Mouse (Mus musculus): ENCODE measurements around the gene Lrrc56.
A peak's percentile ranks its signal among the peaks of the same experiment; 100 is the strongest.
"Not testable (repeated sequence)": the region's sequence is repeated elsewhere in the genome, so short reads cannot be mapped to it uniquely, and the experiment has no call there.

The Lrrc56 gene

GRCm38 (mm10) chr7:141218141-141218540 lies 24.2 kb downstream of the Lrrc56 start:
- DNase-seq: no peak

GRCm38 (mm10) chr7:141218557-141219133 lies 24.7 kb downstream of the Lrrc56 start:
- no peak for DNase-seq

- DNase-seq: no peak
Measured at GRCm38 (mm10) chr7:141219558-141220099, 25.7 kb downstream of the Lrrc56 start.

DNA sequence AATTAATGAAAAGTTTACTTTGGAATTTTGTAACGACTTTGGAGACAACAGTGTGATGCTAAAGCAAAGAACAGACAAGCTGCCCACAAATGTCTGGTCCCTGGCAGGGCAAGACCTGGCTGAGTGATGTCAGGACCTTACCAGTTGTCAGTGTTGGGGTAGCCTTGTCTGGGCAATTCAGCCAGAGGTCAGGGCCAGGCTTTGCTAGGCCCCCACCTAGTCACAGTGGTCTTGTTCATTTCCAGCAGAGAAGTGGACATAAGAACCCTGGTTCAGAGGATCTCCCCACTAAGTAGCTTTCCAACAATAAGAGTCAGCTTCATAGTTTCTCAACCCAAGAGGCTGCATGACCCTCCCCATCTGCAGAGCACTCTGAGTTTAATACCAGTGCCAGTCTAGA lies 26.4 kb downstream of the Lrrc56 start:
- DNase-seq: no peak

DNA sequence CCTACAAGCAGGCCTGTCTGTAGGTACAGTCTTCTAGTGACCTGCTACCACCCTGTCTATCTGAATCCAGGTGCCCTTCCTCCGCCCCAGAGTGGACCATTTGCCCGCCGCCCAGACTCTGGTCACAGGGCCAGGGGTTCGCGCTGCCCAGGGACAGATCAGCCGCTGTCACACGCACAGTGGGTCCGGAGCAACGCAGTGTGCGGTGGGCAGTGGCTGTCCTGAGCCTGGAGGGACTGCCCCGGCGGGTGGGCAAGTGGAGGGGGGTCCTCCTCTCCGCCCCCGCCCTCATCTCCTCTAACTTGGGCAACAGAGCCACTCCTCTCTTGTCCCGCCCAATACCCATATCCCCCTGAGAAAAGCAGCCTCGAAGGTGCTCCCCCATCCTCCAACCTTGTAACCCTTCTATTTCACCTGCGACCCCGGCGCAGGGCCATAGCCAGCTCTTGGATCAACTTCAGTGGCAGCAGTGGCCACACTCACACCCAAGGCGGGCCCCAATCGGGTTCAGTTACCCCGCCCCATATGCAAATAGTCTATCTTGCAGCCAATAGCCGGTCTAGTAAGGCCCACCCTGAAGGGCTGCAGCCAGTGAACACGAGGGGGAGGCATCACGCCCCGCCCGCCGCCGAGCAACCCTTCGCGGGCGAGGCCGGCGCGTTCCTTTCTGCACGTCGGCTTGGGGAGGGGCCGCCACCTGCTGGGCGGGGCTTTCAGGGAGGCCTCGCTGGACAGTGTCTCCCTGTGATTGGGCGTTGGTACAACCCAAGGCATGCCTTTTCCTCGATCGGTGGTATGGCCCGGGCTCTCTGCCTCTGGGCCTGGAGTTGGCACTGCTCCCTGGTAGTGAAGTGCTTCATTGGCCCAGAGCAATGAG lies 27.5 kb downstream of the Lrrc56 start:
- DNase-seq: peak; percentile 83 to 88

DNA sequence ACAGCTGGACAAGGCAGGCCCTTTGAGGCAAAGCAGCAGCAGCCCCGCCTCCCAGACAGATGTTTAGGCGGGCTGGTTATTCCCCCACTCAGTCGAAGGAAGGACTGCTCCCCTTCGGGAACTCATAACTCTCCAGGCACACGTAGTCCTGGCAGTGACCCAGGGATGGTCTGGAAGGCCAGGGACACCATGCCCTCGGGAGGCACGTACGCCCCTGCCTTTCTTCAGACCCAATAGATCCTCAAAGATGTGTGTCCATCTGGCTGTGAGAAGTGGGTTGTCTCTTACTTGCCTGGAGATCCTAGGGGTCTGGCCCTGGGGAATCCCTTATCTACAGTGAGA lies 28.1 kb downstream of the Lrrc56 start:
- no peak for DNase-seq

DNA sequence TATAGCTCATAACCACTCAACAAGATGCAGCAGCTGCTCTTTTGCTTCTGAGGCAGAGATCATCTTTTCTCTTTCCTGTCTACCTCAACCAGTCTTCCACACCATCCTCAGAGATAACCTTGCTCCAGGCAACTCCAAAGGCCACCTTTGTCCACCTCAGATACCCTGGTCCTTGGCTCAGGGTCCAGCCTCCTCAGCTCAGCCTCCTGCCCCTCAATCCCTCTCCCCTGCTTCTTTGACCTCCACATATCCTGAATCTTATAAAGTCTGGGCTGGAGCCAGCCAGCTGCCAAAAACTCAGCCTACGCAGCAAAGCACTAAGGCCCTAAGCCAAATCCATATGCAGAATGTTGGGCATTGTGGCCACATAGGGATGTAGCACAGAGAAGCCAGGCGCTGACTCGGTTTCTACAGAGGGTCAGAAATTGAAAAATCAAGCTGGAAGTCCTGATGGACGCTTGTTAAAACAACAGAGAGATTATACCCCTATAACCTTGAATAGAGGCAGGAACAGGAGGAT lies 28.8 kb downstream of the Lrrc56 start:
- no peak for DNase-seq

- no peak for DNase-seq
Measured at GRCm38 (mm10) chr7:141226535-141226934, 32.6 kb downstream of the Lrrc56 start.

DNA sequence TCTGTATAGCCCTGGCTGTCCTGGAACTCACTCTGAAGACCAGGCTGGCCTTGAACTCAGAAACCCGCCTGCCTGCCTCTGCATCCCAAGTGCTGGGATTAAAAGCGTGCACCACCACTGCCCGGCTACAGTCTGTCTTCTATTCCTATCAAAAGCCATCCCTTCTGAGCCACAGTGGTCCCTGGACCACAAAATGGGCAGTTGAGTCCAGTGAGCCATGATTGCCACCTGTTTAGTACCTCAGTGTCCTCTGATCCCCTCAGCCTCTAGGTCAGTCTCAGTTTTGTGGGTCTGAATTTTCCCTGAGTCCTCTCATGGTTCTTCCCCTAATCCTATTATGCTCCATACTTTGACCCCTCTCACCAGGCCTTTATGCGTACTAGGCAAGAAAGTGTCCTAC lies 33.8 kb downstream of the Lrrc56 start:
- DNase-seq: no peak

- DNase-seq: peak; percentile 77 to 81
Measured at GRCm38 (mm10) chr7:141228279-141229067, 34.5 kb downstream of the Lrrc56 start, which contains the start of gene Phrf1. Gene Phrf1 (plus strand): TSS chr7:141228784.

- no peak for DNase-seq
Measured at GRCm38 (mm10) chr7:141229702-141230101, 35.7 kb downstream of the Lrrc56 start.

- DNase-seq: no peak
Measured at GRCm38 (mm10) chr7:141230570-141230969, 36.6 kb downstream of the Lrrc56 start.

DNA sequence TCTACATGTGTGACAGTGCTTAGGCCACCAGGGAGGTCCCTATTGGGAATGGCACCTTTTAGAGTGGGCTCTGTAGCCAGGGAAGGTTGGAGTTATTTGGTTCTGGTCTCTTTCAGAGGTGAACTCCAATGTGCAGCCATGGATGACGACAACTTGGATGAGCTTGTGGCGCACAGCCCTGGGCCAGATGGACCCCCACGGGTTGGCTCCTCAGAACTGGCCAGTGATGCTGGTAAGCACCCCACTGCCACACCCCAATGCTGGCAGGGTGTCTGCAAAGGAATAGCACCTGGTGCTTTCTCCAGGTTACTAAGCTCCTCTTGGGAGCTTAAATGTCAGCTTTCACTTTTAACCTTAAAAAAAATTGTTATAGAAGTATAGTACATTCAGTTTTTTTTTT lies 37.2 kb downstream of the Lrrc56 start:
- no peak for DNase-seq

- DNase-seq: no peak
Measured at GRCm38 (mm10) chr7:141231551-141231950, 37.6 kb downstream of the Lrrc56 start.

GRCm38 (mm10) chr7:141250486-141250885 lies 56.5 kb downstream of the Lrrc56 start:
- not testable (repeated sequence) for DNase-seq

DNA sequence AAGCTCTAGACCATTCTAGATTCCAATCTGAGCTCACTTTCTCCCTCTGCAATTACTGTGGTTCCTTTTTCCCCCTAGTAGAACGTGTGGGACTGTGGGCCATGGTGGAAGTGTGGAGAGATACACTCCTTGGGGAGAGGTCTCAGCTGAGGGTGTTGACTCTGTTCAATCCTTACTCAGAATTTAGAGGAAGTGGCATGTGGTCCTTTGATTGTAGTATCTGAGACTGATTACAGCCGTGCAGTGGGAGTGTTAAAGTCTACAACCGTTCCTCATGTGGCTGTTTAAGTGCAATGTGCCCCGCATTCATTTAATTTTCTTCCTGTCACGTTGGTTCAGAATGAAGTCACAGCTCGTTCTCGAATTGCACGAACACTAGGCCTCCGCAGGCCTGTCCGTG lies 62.2 kb downstream of the Lrrc56 start:
- no peak for DNase-seq
